Mouse (Mus musculus) forebrain, embryonic 13.5 days (tissue): ENCODE measurements around the gene Sec62. TPM values are rescaled to one million over a fixed set of nuclear protein-coding genes. Genes with fewer than 3 reads are reported as not detected.

Experiments used
- polyA plus RNA-seq: library from polyadenylated mRNA; unstranded; fragments of >200 nt; fragmentation: Nextera tagmentation; extraction: Ambion mirVana; gene quantifications from 2 replicates; pipeline ENCODE4 v1.2.1, GENCODE M21; 2015

Sec62 gene
- polyA plus RNA-seq, 1 experiment from 2014 or later = 94.8 TPM

Other genes starting within 250 kb of the Sec62 start
- gene Mecom, start 244.9 kb upstream of the Sec62 start, polyA plus RNA-seq = 3.7 and 5.0 TPM in 2 replicates
- 0.08 and 0.14 TPM in 2 replicates for gene Actrt3, start 192.9 kb upstream of the Sec62 start, polyA plus RNA-seq
- 34.1 and 38.4 TPM in 2 replicates for gene Mynn, start 190.8 kb upstream of the Sec62 start, polyA plus RNA-seq
- not detected in 2 replicates for gene Lrriq4, start 148.4 kb upstream of the Sec62 start, polyA plus RNA-seq
- 1.0 and 1.5 TPM in 2 replicates for gene Lrrc34, start 145.0 kb upstream of the Sec62 start, polyA plus RNA-seq
- gene Lrrc31, start 93.0 kb upstream of the Sec62 start, polyA plus RNA-seq = not detected in 2 replicates
- gene Samd7, start 46.6 kb upstream of the Sec62 start, polyA plus RNA-seq = not detected in 2 replicates
- 0.59 and 0.76 TPM in 2 replicates for gene Gpr160, start 63.1 kb downstream of the Sec62 start, polyA plus RNA-seq
- 6.4 and 7.1 TPM in 2 replicates for gene Phc3, start 176.5 kb downstream of the Sec62 start, polyA plus RNA-seq
- gene Prkci, start 202.9 kb downstream of the Sec62 start, polyA plus RNA-seq = 22.1 and 22.8 TPM in 2 replicates